Mouse (Mus musculus): ENCODE data around the gene Rnf151. TPM values are rescaled to one million over a fixed set of nuclear protein-coding genes. Genes with fewer than 3 reads are reported as not detected.
A peak's percentile ranks its signal among the peaks of the same experiment; 100 is the strongest.

Gene Rnf151
- 0.22 TPM in 2 replicates for polyA plus RNA-seq (2016; fragmentation: Nextera tagmentation; extraction: Ambion mirVana)

DNA sequence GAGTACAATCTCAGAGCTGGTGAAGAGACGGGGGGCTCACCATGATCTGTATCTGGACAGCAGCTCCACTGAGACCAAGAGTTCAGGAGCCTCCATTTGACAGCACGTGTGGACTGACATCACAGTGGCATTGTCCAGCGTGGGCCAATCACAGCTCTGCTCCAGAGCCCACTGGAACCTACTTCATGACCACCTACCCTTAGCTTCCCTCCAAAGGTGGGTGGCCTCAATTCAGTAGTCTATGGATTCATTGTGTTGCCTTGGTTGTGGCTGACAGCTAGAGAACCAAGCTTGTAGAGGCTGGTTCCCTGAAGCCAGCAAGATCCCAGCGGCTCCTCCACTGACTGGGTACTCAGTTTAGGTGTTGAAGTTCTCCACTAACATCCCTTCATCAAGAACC lies at the start of gene Rnf151, which contains the start of gene Rps2:
Gene Rnf151, minus strand, starts transcription at position 121 of the 400 bp plus-strand sequence.
Gene Rps2, plus strand, starts transcription at position 174 of the 400 bp plus-strand sequence.
- Histone ChIP-seq H3K4me3 (peak within 1 kb of the TSS; percentile 82), H3K27ac (0 out of 2 replicates have a peak within 1 kb of the TSS, but pooled peaks have one; percentile 94), H3K9me3 (no peaks in the 10 kb centered on the region), H3K4me1 (replicated peaks) (peaks cover 31% of the 10 kb centered on the region), H3K27me3 (ENCODE audit: insufficient read depth, poor library complexity, severe bottlenecking) (no peaks in the 10 kb centered on the region), H3K36me3 (peaks cover 56% of the 10 kb centered on the region)
- no peak for DNase-seq (ENCODE audit: low spot score)
- WGBS, result 84% methylated on average over 4 of the region's 4 CpGs

DNA sequence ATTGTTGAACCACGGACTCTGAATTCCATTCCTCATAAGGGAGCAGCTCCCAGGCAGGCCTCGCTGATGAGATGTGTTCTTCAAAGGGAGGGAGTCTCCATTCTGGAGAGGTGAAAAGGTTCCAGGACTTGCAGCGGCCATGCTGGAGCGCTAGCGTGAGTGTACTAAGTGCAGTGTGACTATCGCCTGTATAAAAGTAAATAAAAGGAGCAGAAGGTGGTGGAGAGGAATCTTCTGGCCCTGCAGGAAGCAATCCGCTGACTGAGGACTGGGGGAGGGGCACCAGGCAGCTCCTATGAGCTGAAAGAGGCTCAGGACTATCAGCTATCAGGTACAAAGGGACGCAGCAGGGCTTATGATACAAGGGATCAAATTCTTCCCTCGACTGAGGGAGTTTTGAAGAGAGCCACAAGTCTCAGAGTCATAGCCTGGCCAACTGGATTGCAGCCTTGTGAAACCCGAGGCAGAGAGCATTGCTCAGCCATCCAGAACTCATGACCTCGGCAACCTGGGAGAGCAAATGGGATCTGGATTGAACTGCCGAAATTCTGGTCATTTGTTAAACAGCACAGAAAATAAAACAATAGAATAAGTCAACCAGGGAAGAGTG lies 48.5 kb upstream of the Rnf151 start:
- H3K36me3 ChIP-seq, result no peaks in the 10 kb centered on the region
- H3K27me3 ChIP-seq (ENCODE audit: insufficient read depth, poor library complexity, severe bottlenecking), result 0 out of 2 replicates have a peak, but pooled peaks cover 7% of the 10 kb centered on the region
- H3K27ac ChIP-seq, result peak overlapping the region; percentile 66
- 24% methylated on average over 12 of the region's 12 CpGs for WGBS
- no peak overlapping the region for H3K4me3 ChIP-seq
- peaks cover 16% of the 10 kb centered on the region for H3K4me1 ChIP-seq (replicated peaks)
- DNase-seq (ENCODE audit: low spot score), result no peak
- no peaks in the 10 kb centered on the region for H3K9me3 ChIP-seq

DNA sequence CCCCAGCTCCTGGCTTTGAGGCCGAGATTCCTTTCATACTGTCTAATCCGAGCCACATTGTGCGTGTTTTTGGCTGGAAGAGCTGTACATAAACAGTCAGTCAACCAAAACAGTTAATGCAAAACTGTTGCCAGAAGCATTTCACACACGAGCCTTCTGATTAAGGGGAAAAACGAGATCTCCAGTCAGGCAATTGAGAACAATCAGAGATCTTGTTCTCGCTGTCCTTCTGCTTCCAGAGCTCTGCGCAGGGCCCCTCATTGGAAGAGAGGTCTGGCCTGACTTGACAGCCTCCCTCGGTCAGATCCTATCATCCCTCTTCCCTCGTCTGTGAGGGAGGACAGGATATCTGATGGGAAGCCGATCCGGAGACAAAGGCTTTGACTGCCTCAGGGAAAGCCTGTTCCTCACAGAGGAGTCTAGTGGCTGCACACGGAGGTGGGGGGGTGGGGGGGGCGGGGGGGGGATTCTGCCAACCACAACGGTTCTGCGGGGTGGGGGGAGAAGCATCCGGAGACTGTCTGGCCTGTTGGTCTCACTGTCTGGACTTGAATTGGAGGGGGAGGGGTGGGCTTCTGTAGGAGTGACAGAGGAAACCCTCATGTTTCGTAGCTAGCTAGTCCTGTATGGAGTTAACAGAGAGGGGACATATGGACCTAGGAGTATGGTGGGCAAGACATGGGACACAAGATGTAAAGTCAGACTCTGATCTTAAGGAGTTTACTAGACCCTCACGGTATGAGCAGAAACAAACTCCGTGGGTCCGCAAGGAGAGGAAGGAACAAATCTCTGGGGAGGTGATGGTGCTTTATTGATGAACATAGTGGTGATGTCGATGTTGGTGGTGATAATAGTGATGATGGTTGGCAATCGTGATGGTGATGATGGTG lies 47.4 kb upstream of the Rnf151 start:
- peak overlapping the region; percentile 62 for H3K27ac ChIP-seq

DNA sequence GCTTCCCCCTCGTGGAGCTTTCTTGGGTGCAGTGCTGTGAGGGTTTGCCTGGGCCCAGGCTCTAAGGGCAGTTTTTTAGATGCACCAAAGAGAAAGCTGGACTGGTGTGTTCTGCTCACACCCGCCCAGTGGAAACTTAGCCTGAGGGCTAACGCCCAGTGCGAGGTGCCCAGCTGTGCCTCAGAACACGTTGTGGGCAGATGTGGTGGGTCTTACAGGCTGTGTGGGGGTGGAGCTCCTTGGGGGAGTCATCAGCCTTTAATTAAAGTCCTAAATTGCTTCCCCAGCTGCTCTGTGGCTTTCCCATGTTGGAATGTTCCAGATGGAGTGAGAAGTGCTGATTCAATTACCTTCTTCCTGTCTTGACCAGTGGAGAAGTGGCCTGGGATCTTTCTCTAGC lies 43.3 kb upstream of the Rnf151 start:
- DNase-seq (ENCODE audit: low spot score), result no peak
- peaks cover 31% of the 10 kb centered on the region for H3K27me3 ChIP-seq (ENCODE audit: insufficient read depth, poor library complexity, severe bottlenecking)
- no peak overlapping the region for H3K27ac ChIP-seq
- H3K36me3 ChIP-seq, result no peaks in the 10 kb centered on the region
- H3K9me3 ChIP-seq, result no peaks in the 10 kb centered on the region
- 52% methylated on average over 5 of the region's 5 CpGs for WGBS
- no peak overlapping the region for H3K4me3 ChIP-seq
- H3K4me1 ChIP-seq (replicated peaks), result peaks cover 11% of the 10 kb centered on the region

More for the DNA sequence above, 47.4 kb upstream of the Rnf151 start:
- no peak for DNase-seq (ENCODE audit: low spot score)
- H3K36me3 ChIP-seq, result no peaks in the 10 kb centered on the region
- no peak overlapping the region for H3K4me3 ChIP-seq
- 55% methylated on average over 22 of the region's 22 CpGs for WGBS
- H3K4me1 ChIP-seq (replicated peaks), result peaks cover 16% of the 10 kb centered on the region
- H3K27me3 ChIP-seq (ENCODE audit: insufficient read depth, poor library complexity, severe bottlenecking), result 0 out of 2 replicates have a peak, but pooled peaks cover 13% of the 10 kb centered on the region
- H3K9me3 ChIP-seq, result no peaks in the 10 kb centered on the region

DNA sequence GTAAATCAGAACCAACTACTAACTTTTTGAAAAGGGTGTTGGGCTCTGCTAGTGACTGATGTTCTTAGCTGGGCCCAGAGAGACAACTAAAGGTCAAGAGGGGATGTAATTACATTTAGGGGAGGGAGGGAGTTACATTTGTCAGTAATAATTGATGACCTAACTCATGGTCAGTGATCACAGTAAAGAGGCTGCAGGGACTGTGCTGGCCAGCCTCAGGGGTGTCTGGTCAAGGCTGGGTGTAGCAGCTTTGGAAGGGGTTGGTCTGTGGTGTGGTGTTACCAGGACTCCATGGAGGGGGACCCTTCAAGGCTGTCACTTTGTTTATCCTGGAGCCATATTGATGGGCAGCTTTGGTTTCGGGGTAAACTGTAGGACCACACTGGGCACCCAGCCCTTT lies 39.5 kb upstream of the Rnf151 start:
- Histone ChIP-seq H3K4me3 (no peak overlapping the region), H3K36me3 (no peaks in the 10 kb centered on the region), H3K9me3 (no peaks in the 10 kb centered on the region), H3K4me1 (replicated peaks) (peaks cover 16% of the 10 kb centered on the region), H3K27me3 (ENCODE audit: insufficient read depth, poor library complexity, severe bottlenecking) (peaks cover 68% of the 10 kb centered on the region), H3K27ac (no peak overlapping the region)
- DNase-seq (ENCODE audit: low spot score), result no peak
- WGBS, result 94% methylated on average over 1 of the region's 1 CpGs

DNA sequence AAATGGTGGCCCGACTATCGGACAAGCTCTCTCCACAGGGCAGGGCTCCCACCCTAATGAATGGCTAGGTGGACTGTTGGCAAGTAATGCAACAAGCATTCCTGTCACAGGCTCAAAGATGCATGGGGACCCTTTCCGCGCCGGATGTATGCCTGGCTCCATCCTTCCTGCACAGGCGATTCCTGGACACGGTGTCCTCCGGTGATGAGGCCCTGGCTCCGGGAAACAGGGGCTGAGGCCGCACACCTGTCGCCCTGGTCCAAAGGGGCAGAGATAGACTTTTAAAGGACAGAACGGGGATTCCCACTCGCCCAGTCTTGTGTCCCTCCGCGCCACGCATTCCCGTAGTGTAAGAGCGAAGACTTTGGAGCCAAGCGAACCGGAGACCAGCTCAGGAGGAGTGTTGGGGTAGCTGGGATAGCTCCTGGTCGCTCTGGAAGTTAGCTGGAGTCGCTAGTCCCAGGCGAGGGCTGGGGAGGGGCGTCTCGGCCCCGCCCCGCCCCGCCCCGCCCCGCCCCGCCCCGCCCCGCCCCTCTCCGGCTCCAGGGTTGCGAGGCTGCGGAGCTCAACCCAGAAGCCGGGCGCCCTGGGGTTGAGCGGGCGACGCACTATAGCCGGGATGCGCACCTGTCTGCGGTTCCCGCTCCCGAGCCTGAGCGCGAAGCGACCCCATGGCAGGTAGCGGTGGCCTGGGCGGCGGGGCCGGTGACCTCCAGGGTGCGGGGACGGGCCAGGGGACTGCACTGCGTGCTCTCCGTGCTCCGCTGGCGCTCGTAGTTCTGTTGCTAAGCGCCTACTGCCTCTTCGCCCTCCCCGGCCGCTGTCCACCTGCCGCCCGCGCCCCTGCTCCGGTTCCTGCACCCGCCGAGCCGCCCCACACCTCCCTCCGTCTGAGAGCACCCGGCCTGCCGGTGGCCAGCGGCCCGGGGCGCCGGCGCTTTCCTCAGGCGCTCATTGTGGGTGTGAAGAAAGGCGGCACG lies 34.8 kb upstream of the Rnf151 start, which contains the start of gene Hs3st6:
Gene Hs3st6, plus strand, starts transcription at position 574 of the 980 bp plus-strand sequence.
- no peaks in the 10 kb centered on the region for H3K36me3 ChIP-seq
- peak; percentile 72 for DNase-seq (ENCODE audit: low spot score)
- H3K4me3 ChIP-seq, result peak within 1 kb of the TSS; percentile 61
- peaks cover 23% of the 10 kb centered on the region for H3K4me1 ChIP-seq (replicated peaks)
- under 1% methylated on average over 81 of the region's 82 CpGs for WGBS
- H3K27me3 ChIP-seq (ENCODE audit: insufficient read depth, poor library complexity, severe bottlenecking), result peaks cover 89% of the 10 kb centered on the region
- H3K27ac ChIP-seq, result peak within 1 kb of the TSS; percentile 57
- no peaks in the 10 kb centered on the region for H3K9me3 ChIP-seq

DNA sequence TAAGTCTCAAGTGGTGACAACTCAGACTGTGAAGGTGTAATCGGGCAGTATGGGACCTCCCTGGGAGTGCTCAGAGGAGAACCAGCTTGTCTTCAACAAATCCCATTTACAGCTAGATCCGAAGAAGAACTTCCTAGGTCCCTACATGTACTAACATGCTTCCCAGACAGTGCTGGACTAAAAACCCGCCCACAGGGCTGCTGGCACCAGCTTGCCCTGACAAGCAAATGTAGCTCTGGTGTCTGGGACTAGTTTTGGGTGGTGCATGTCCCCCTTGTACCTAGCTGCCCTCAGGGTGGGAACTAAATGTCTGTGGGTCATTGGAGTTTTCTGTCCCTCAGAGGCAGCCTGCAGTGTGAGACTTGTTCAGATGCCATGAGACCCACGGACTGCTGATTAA lies 33.7 kb upstream of the Rnf151 start:
- H3K4me3 ChIP-seq, result no peak overlapping the region

DNA sequence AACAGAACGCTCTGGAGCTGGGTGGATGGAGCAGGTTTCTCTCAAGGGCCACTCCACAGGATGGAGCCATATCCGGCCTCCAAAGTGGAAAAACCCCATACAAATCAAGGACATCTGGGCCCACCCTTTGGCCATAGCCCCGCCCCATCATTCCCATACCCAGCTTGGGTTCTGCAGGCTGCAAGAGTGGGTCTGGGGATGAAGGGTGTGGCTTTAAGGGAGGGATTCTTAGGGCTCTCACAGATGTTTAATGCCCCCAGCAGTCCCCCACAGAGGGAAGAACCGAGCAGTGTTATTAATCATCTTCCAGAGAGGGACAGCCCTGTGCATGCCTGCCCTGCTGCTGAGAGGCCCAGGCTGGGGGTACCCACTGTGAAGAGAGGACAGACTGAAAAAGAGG lies 29.1 kb upstream of the Rnf151 start:
- Histone ChIP-seq H3K9me3 (no peaks in the 10 kb centered on the region), H3K27me3 (ENCODE audit: insufficient read depth, poor library complexity, severe bottlenecking) (peaks cover 48% of the 10 kb centered on the region), H3K4me3 (no peak overlapping the region), H3K36me3 (peaks cover 9% of the 10 kb centered on the region), H3K4me1 (replicated peaks) (peaks cover 8% of the 10 kb centered on the region), H3K27ac (no peak overlapping the region)
- DNase-seq (ENCODE audit: low spot score), result no peak
- 45% methylated on average over 4 of the region's 4 CpGs for WGBS

More for the DNA sequence above, 33.7 kb upstream of the Rnf151 start:
- no peak for DNase-seq (ENCODE audit: low spot score)
- peaks cover 88% of the 10 kb centered on the region for H3K27me3 ChIP-seq (ENCODE audit: insufficient read depth, poor library complexity, severe bottlenecking)
- peaks cover 28% of the 10 kb centered on the region for H3K4me1 ChIP-seq (replicated peaks)
- H3K9me3 ChIP-seq, result no peaks in the 10 kb centered on the region
- 22% methylated on average over 4 of the region's 4 CpGs for WGBS
- no peaks in the 10 kb centered on the region for H3K36me3 ChIP-seq
- H3K27ac ChIP-seq, result no peak overlapping the region

DNA sequence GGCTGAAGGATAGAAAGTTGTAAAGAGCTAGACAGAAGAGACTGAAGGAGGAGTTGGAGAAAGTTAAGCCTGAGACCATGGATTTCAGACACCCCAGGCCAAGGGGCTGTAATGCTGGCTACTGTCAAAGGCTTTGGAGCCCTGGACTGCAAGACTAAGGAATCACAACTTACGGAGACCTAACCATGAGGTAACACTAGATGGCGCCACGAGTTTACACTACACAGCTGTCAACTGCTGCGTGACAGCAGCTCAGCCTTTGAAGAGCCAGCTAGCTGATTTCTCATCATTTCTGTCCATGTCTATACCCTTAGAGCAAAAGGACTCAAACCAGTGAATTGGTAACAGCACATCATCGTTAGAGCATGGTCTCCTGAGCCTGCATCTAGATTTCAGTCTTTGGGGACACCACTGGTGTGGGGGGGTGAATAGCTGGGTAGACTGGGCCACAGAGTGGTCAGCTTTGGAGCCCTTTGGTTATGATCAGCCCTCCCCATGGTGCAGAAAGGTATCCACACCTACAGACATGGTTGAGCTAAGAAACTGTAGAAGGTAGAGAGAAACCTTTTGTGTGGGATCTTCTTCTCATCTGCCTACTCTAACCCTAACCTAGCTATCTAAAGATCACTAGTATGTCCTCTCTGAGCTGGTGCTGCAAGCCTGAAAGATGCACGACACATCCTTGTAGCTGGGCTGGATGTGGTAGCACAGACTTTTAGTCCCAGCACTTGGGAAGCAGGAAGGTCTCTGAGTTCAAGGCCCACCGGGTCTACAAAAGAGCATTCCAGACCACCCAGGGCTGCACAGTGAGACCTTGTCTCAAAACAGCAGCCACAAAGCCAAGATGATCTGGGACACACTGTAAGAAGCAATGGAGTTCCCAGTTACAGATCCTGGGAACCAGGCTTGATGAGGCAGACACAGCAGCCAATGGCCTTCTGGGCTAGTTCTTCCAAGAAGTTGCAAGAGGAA lies 27.9 kb upstream of the Rnf151 start:
- H3K4me3 ChIP-seq, result no peak overlapping the region
- no peak overlapping the region for H3K27ac ChIP-seq
- H3K9me3 ChIP-seq, result no peaks in the 10 kb centered on the region
- peaks cover 15% of the 10 kb centered on the region for H3K36me3 ChIP-seq
- H3K4me1 ChIP-seq (replicated peaks), result peaks cover 5% of the 10 kb centered on the region
- H3K27me3 ChIP-seq (ENCODE audit: insufficient read depth, poor library complexity, severe bottlenecking), result peaks cover 36% of the 10 kb centered on the region
- peak; percentile 84 for DNase-seq (ENCODE audit: low spot score)
- WGBS, result 20% methylated on average over 7 of the region's 7 CpGs

DNA sequence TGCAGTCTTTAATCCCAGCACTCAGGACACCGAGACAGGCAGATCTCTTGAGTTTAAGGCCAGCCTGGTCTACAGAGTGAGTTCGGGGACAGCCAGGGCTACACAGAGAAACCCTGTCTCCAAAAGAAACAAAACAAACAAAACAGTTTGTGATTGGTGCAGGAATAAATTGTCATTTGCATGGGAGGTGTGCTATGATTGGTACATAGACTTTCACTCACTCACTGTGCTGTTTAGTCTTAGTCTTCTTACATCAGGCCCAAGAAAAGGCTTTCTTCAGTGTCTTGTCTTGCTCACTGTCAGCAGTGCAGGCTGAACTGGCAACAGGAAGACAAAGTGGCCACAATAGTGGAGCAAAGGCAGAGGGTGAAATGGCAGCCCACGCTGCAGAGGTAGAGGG lies 26.5 kb upstream of the Rnf151 start:
- 71% methylated on average over 3 of the region's 3 CpGs for WGBS
- DNase-seq (ENCODE audit: low spot score), result no peak

DNA sequence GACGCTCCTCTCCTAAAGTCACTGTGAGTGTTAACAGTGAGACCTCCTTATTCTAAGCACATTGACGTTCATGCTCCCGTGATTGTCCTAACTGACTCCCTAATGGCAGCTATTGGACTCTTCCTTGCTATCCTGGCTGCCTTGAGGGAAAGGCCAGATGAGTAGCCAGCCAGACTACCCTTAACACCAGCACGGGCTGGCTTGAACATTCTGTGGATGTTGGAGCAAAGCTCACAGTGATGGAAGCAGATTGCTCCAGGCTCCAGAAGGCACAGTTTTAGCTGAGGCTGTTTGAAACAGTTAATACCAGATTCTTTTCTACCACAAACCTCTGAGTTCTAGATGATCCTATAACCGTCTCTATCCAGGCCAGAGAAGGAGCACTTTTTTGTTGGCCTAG lies 26.0 kb upstream of the Rnf151 start:
- Histone ChIP-seq H3K27me3 (ENCODE audit: insufficient read depth, poor library complexity, severe bottlenecking) (peaks cover 19% of the 10 kb centered on the region; the same call in 1 of the 2 replicates), H3K4me1 (replicated peaks) (peaks cover 5% of the 10 kb centered on the region), H3K27ac (no peak overlapping the region), H3K9me3 (no peaks in the 10 kb centered on the region), H3K36me3 (peaks cover 23% of the 10 kb centered on the region), H3K4me3 (no peak overlapping the region)
- 75% methylated on average over 5 of the region's 5 CpGs for WGBS
- DNase-seq (ENCODE audit: low spot score), result no peak

More for the DNA sequence above, 26.5 kb upstream of the Rnf151 start:
- Histone ChIP-seq H3K27ac (no peak overlapping the region), H3K27me3 (ENCODE audit: insufficient read depth, poor library complexity, severe bottlenecking) (peaks cover 24% of the 10 kb centered on the region; the same call in 1 of the 2 replicates), H3K4me3 (no peak overlapping the region), H3K4me1 (replicated peaks) (peaks cover 5% of the 10 kb centered on the region), H3K9me3 (no peaks in the 10 kb centered on the region), H3K36me3 (peaks cover 23% of the 10 kb centered on the region)
